Mouse (Mus musculus): Measurements from ENCODE around the gene Pex5. TPM values are rescaled to one million over a fixed set of nuclear protein-coding genes. Genes with fewer than 3 reads are reported as not detected.

Gene Pex5
- polyA plus RNA-seq, 1 experiment from 2014 or later, result 35.9 TPM

- Histone ChIP-seq H3K9me3 (ENCODE audit: control insufficient read depth, low read length) (no peaks in the 10 kb centered on the region), H3K36me3 (ENCODE audit: control insufficient read depth, insufficient read depth, low read length) (no peaks in the 10 kb centered on the region), H3K27me3 (ENCODE audit: control insufficient read depth, insufficient read depth, low read length) (no peaks in the 10 kb centered on the region), H3K27ac (replicated peaks; ENCODE audit: low read depth, low read length) (no peak overlapping the region), H3K4me2 (ENCODE audit: low read depth, severe bottlenecking) (no peak overlapping the region), H3K9ac (ENCODE audit: low read length) (no peak overlapping the region), H3K4me3 (ENCODE audit: low read depth, low read length) (no peak overlapping the region), H3K4me1 (ENCODE audit: control insufficient read depth, insufficient read depth, low read length) (no peaks in the 10 kb centered on the region)
- ATAC-seq (ENCODE audit: insufficient number of reproducible peaks, low FRiP score, low TSS enrichment, low read depth), result no peak
- 82% methylated on average over 18 of the region's 18 CpGs for WGBS
- DNase-seq (ENCODE audit: low spot score), result no peak
These were observed 35.0 kb upstream of the Pex5 start for GRCm38 (mm10) chr6:124449668-124450383.

- 96% methylated on average over 16 of the region's 16 CpGs for WGBS
- Histone ChIP-seq H3K9me3 (ENCODE audit: control insufficient read depth, low read length) (no peaks in the 10 kb centered on the region), H3K4me1 (ENCODE audit: control insufficient read depth, insufficient read depth, low read length) (no peaks in the 10 kb centered on the region), H3K9ac (ENCODE audit: low read length) (no peak overlapping the region), H3K36me3 (ENCODE audit: control insufficient read depth, insufficient read depth, low read length) (no peaks in the 10 kb centered on the region), H3K27me3 (ENCODE audit: control insufficient read depth, insufficient read depth, low read length) (no peaks in the 10 kb centered on the region), H3K4me2 (ENCODE audit: low read depth, severe bottlenecking) (no peak overlapping the region), H3K4me3 (ENCODE audit: low read depth, low read length) (no peak overlapping the region), H3K27ac (replicated peaks; ENCODE audit: low read depth, low read length) (no peak overlapping the region)
- DNase-seq (ENCODE audit: low spot score) (no peak), ATAC-seq (ENCODE audit: insufficient number of reproducible peaks, low FRiP score, low TSS enrichment, low read depth) (0 out of 2 replicates have a peak, but pooled peaks have one; percentile 42)
These were observed 34.2 kb upstream of the Pex5 start for GRCm38 (mm10) chr6:124448959-124449667.

- DNase-seq (ENCODE audit: low spot score) (no peak), ATAC-seq (ENCODE audit: insufficient number of reproducible peaks, low FRiP score, low TSS enrichment, low read depth) (no peak)
- no peaks in the 10 kb centered on the region for H3K9me3 ChIP-seq (ENCODE audit: control insufficient read depth, low read length)
- no peak overlapping the region for H3K9ac ChIP-seq (ENCODE audit: low read length)
- no peaks in the 10 kb centered on the region for H3K4me1 ChIP-seq (ENCODE audit: control insufficient read depth, insufficient read depth, low read length)
- H3K4me3 ChIP-seq (ENCODE audit: low read depth, low read length), result no peak overlapping the region
- H3K36me3 ChIP-seq (ENCODE audit: control insufficient read depth, insufficient read depth, low read length), result no peaks in the 10 kb centered on the region
- no peak overlapping the region for H3K27ac ChIP-seq (replicated peaks; ENCODE audit: low read depth, low read length)
- 75% methylated on average over 10 of the region's 10 CpGs for WGBS
- H3K4me2 ChIP-seq (ENCODE audit: low read depth, severe bottlenecking), result no peak overlapping the region
- H3K27me3 ChIP-seq (ENCODE audit: control insufficient read depth, insufficient read depth, low read length), result no peaks in the 10 kb centered on the region
These were observed 33.5 kb upstream of the Pex5 start for GRCm38 (mm10) chr6:124448186-124448852.

- Histone ChIP-seq H3K4me2 (ENCODE audit: low read depth, severe bottlenecking) (no peak overlapping the region), H3K4me1 (ENCODE audit: control insufficient read depth, insufficient read depth, low read length) (no peaks in the 10 kb centered on the region), H3K27me3 (ENCODE audit: control insufficient read depth, insufficient read depth, low read length) (no peaks in the 10 kb centered on the region), H3K9ac (ENCODE audit: low read length) (no peak overlapping the region), H3K27ac (replicated peaks; ENCODE audit: low read depth, low read length) (no peak overlapping the region), H3K36me3 (ENCODE audit: control insufficient read depth, insufficient read depth, low read length) (no peaks in the 10 kb centered on the region), H3K4me3 (ENCODE audit: low read depth, low read length) (no peak overlapping the region), H3K9me3 (ENCODE audit: control insufficient read depth, low read length) (no peaks in the 10 kb centered on the region)
- ATAC-seq (ENCODE audit: insufficient number of reproducible peaks, low FRiP score, low TSS enrichment, low read depth), result no peak
- 85% methylated on average over 2 of the region's 2 CpGs for WGBS
- DNase-seq (ENCODE audit: low spot score), result no peak
These were observed 32.5 kb upstream of the Pex5 start for GRCm38 (mm10) chr6:124447356-124447755.

- H3K27ac ChIP-seq (replicated peaks; ENCODE audit: low read depth, low read length), result no peak overlapping the region
- 94% methylated on average over 9 of the region's 9 CpGs for WGBS
- no peaks in the 10 kb centered on the region for H3K9me3 ChIP-seq (ENCODE audit: control insufficient read depth, low read length)
- no peak for DNase-seq (ENCODE audit: low spot score)
- H3K4me3 ChIP-seq (ENCODE audit: low read depth, low read length), result no peak overlapping the region
- no peak for ATAC-seq (ENCODE audit: insufficient number of reproducible peaks, low FRiP score, low TSS enrichment, low read depth)
- no peaks in the 10 kb centered on the region for H3K27me3 ChIP-seq (ENCODE audit: control insufficient read depth, insufficient read depth, low read length)
- H3K4me1 ChIP-seq (ENCODE audit: control insufficient read depth, insufficient read depth, low read length), result no peaks in the 10 kb centered on the region
- H3K9ac ChIP-seq (ENCODE audit: low read length), result no peak overlapping the region
- no peak overlapping the region for H3K4me2 ChIP-seq (ENCODE audit: low read depth, severe bottlenecking)
- no peaks in the 10 kb centered on the region for H3K36me3 ChIP-seq (ENCODE audit: control insufficient read depth, insufficient read depth, low read length)
These were observed 31.6 kb upstream of the Pex5 start for GRCm38 (mm10) chr6:124446459-124446858.

GRCm38 (mm10) chr6:124446024-124446423 is 31.2 kb upstream of the Pex5 start:
- no peaks in the 10 kb centered on the region for H3K4me1 ChIP-seq (ENCODE audit: control insufficient read depth, insufficient read depth, low read length)
- WGBS, result 91% methylated on average over 2 of the region's 2 CpGs
- no peak for DNase-seq (ENCODE audit: low spot score)
- no peaks in the 10 kb centered on the region for H3K36me3 ChIP-seq (ENCODE audit: control insufficient read depth, insufficient read depth, low read length)
- no peak overlapping the region for H3K9ac ChIP-seq (ENCODE audit: low read length)
- no peaks in the 10 kb centered on the region for H3K9me3 ChIP-seq (ENCODE audit: control insufficient read depth, low read length)
- ATAC-seq (ENCODE audit: insufficient number of reproducible peaks, low FRiP score, low TSS enrichment, low read depth), result no peak
- H3K4me3 ChIP-seq (ENCODE audit: low read depth, low read length), result no peak overlapping the region
- H3K27me3 ChIP-seq (ENCODE audit: control insufficient read depth, insufficient read depth, low read length), result no peaks in the 10 kb centered on the region
- H3K4me2 ChIP-seq (ENCODE audit: low read depth, severe bottlenecking), result no peak overlapping the region
- no peak overlapping the region for H3K27ac ChIP-seq (replicated peaks; ENCODE audit: low read depth, low read length)

- DNase-seq (ENCODE audit: low spot score) (no peak), ATAC-seq (ENCODE audit: insufficient number of reproducible peaks, low FRiP score, low TSS enrichment, low read depth) (no peak)
- Histone ChIP-seq H3K36me3 (ENCODE audit: control insufficient read depth, insufficient read depth, low read length) (no peaks in the 10 kb centered on the region), H3K27ac (replicated peaks; ENCODE audit: low read depth, low read length) (no peak overlapping the region), H3K4me2 (ENCODE audit: low read depth, severe bottlenecking) (no peak overlapping the region), H3K9ac (ENCODE audit: low read length) (no peak overlapping the region), H3K9me3 (ENCODE audit: control insufficient read depth, low read length) (no peaks in the 10 kb centered on the region), H3K27me3 (ENCODE audit: control insufficient read depth, insufficient read depth, low read length) (no peaks in the 10 kb centered on the region), H3K4me1 (ENCODE audit: control insufficient read depth, insufficient read depth, low read length) (no peaks in the 10 kb centered on the region), H3K4me3 (ENCODE audit: low read depth, low read length) (no peak overlapping the region)
- 89% methylated on average over 2 of the region's 2 CpGs for WGBS
These were observed 28.5 kb upstream of the Pex5 start for GRCm38 (mm10) chr6:124443338-124443737.

- Histone ChIP-seq H3K4me2 (ENCODE audit: low read depth, severe bottlenecking) (no peak overlapping the region), H3K4me3 (ENCODE audit: low read depth, low read length) (no peak overlapping the region), H3K27me3 (ENCODE audit: control insufficient read depth, insufficient read depth, low read length) (no peaks in the 10 kb centered on the region), H3K9me3 (ENCODE audit: control insufficient read depth, low read length) (no peaks in the 10 kb centered on the region), H3K9ac (ENCODE audit: low read length) (no peak overlapping the region), H3K27ac (replicated peaks; ENCODE audit: low read depth, low read length) (no peak overlapping the region), H3K4me1 (ENCODE audit: control insufficient read depth, insufficient read depth, low read length) (no peaks in the 10 kb centered on the region), H3K36me3 (ENCODE audit: control insufficient read depth, insufficient read depth, low read length) (no peaks in the 10 kb centered on the region)
- DNase-seq (ENCODE audit: low spot score) (no peak), ATAC-seq (ENCODE audit: insufficient number of reproducible peaks, low FRiP score, low TSS enrichment, low read depth) (no peak)
- WGBS, result 83% methylated on average over 7 of the region's 7 CpGs
These were observed 21.4 kb upstream of the Pex5 start for GRCm38 (mm10) chr6:124436245-124436644.
